Mouse (Mus musculus): ENCODE data around the gene Ptpn6. TPM values are rescaled to one million over a fixed set of nuclear protein-coding genes. Genes with fewer than 3 reads are reported as not detected.

Ptpn6 gene
- polyA plus RNA-seq, 1 experiment from 2014 or later, result 24.0 TPM

DNA sequence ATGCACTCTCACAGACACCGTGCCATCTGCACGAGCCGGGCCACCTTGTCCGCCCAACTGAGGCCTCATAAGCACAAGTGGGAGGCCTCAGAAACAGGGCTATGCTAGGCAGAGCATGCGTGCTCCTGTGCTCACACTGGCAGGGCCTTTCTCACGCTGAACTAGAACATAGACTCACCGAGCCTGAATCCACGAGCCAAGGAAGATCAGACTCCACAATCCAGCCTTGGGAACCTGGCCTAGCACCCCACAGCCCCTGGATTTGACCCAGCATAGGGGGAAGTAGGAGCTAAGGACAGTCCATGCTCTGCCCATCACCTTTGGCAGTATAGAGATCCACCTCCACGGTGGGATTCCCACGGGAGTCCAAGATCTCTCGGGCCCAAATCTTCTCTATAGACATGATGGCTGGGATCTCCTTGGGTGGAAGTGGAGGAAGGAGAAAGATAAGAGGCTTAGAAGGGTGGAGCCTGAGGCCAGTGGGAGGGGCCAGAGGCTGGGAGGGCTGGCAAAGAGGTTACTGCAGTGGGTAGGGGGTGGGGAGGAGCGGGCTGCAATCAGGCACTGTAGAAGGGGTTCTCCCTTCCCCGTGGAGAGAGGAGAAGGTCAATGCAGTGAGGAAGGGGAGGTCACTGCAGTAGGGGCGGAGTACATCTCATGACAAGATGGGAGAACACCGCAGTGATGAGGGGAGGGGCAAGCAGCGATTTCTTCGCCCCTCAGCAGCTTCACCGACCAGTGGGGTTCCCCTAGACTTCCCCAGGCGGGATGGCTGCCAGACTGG, 29.6 kb upstream of the Ptpn6 start:
- DNase-seq (ENCODE audit: low spot score), result no peak
- ATAC-seq, result no peak; the same call in 1 of the 2 replicates
- H3K27ac ChIP-seq (ENCODE audit: low read length), result no peak overlapping the region
- no peaks in the 10 kb centered on the region for H3K27me3 ChIP-seq (replicated peaks; ENCODE audit: insufficient read depth, low read length)
- H3K4me3 ChIP-seq (ENCODE audit: low read depth, low read length), result no peak overlapping the region
- 37% methylated on average over 17 of the region's 19 CpGs for WGBS
- H3K4me1 ChIP-seq (ENCODE audit: insufficient read depth, low read depth, low read length), result peaks cover 3% of the 10 kb centered on the region; the same call in 1 of the 2 replicates
- H3K4me2 ChIP-seq (replicated peaks; ENCODE audit: low read depth, low read length), result peak overlapping the region; percentile 80; the same call in 1 of the 2 replicates
- H3K9ac ChIP-seq (replicated peaks; ENCODE audit: low read depth), result no peak overlapping the region
- H3K36me3 ChIP-seq (ENCODE audit: insufficient read depth, low read length), result no peaks in the 10 kb centered on the region
- no peak for TF ChIP-seq EP300 (IDR thresholded peaks at IDR 0.05)
- no peak for TF ChIP-seq CTCF (IDR thresholded peaks at IDR 0.05)
- no peaks in the 10 kb centered on the region for H3K9me3 ChIP-seq (ENCODE audit: low read length)

DNA sequence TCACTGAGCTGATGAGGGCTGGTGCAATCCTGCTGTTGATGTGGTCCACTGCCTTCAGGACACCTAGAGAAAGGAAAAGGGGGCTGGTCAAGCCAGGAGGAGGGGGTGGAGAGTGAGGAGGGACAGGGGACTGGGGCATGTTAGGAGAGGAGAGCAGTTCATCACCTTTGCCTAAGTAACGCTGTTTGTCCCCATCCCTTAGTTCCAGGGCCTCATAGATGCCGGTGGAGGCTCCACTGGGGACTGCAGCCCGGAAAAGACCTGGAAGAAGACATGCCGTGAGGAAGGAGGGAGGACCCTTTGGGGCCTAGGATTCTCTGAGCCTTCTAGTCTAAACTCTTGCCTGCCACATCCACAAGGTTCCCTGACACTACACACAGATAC, 29.0 kb upstream of the Ptpn6 start:
- Histone ChIP-seq H3K9me3 (ENCODE audit: low read length) (no peaks in the 10 kb centered on the region), H3K27me3 (replicated peaks; ENCODE audit: insufficient read depth, low read length) (no peaks in the 10 kb centered on the region), H3K27ac (ENCODE audit: low read length) (no peak overlapping the region), H3K9ac (replicated peaks; ENCODE audit: low read depth) (no peak overlapping the region), H3K4me3 (ENCODE audit: low read depth, low read length) (no peak overlapping the region), H3K4me2 (replicated peaks; ENCODE audit: low read depth, low read length) (no peak overlapping the region), H3K36me3 (ENCODE audit: insufficient read depth, low read length) (no peaks in the 10 kb centered on the region), H3K4me1 (ENCODE audit: insufficient read depth, low read depth, low read length) (peaks cover 3% of the 10 kb centered on the region; the same call in 1 of the 2 replicates)
- DNase-seq (ENCODE audit: low spot score) (no peak), ATAC-seq (no peak)
- WGBS, result 42% methylated on average over 4 of the region's 4 CpGs
- no peak for TF ChIP-seq EP300 (IDR thresholded peaks at IDR 0.05)

DNA sequence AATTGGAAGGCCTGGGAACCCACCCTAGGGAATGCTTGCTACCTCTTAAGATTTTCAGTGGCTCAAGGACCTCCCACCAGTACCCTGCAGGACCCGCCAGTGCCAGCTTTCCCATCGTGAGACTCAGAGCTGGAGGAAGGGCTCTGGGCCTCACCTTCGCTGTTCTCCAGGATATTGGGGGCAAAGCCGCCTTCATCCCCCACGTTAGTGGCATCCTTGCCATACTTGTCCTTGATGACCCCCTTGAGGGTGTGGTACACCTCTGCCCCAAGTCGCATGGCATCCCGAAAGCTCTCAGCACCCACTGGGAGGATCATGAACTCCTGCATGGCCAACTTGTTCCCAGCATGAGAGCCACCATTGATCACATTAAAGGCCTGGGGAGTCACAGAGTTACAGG, 27.4 kb upstream of the Ptpn6 start:
- Histone ChIP-seq H3K27me3 (replicated peaks; ENCODE audit: insufficient read depth, low read length) (no peaks in the 10 kb centered on the region), H3K4me3 (ENCODE audit: low read depth, low read length) (no peak overlapping the region), H3K27ac (ENCODE audit: low read length) (no peak overlapping the region), H3K9me3 (ENCODE audit: low read length) (no peaks in the 10 kb centered on the region), H3K4me1 (ENCODE audit: insufficient read depth, low read depth, low read length) (peaks cover 3% of the 10 kb centered on the region; the same call in 1 of the 2 replicates), H3K9ac (replicated peaks; ENCODE audit: low read depth) (no peak overlapping the region), H3K4me2 (replicated peaks; ENCODE audit: low read depth, low read length) (no peak overlapping the region), H3K36me3 (ENCODE audit: insufficient read depth, low read length) (no peaks in the 10 kb centered on the region)
- DNase-seq (ENCODE audit: low spot score) (no peak), ATAC-seq (no peak)
- no peak for TF ChIP-seq CTCF (IDR thresholded peaks at IDR 0.05)
- 83% methylated on average over 7 of the region's 7 CpGs for WGBS

DNA sequence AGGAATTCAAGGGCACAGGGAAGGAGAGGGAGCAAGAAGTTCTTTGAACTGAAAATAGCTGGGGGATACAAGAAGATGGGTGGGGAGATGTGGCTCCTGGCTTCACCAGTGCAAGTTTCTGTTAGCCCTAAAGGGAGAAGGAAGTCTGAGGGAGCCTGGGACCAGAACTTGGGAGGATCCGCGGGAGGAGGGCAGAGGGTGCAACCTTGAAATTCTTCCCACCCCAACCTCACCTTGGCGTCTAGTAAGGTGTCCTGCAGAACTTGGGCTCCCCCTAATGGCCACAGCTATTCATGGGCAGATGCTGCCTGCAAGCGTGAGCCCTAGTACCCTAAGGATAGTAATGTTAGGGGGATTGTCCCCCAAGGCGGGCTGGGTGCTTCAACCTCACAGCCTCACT, 20.7 kb upstream of the Ptpn6 start:
- Histone ChIP-seq H3K9ac (replicated peaks; ENCODE audit: low read depth) (no peak overlapping the region), H3K36me3 (ENCODE audit: insufficient read depth, low read length) (no peaks in the 10 kb centered on the region), H3K4me1 (ENCODE audit: insufficient read depth, low read depth, low read length) (peaks cover 20% of the 10 kb centered on the region), H3K4me2 (replicated peaks; ENCODE audit: low read depth, low read length) (peak overlapping the region; percentile 30), H3K27me3 (replicated peaks; ENCODE audit: insufficient read depth, low read length) (no peaks in the 10 kb centered on the region), H3K9me3 (ENCODE audit: low read length) (no peaks in the 10 kb centered on the region), H3K27ac (ENCODE audit: low read length) (peak overlapping the region; percentile 97), H3K4me3 (ENCODE audit: low read depth, low read length) (no peak overlapping the region)
- DNase-seq (ENCODE audit: low spot score), result peak; percentile 95
- peak; percentile 23 for ATAC-seq
- 2% methylated on average over 5 of the region's 5 CpGs for WGBS
- TF ChIP-seq CTCF (IDR thresholded peaks at IDR 0.05) (peak; percentile 97), EP300 (IDR thresholded peaks at IDR 0.05) (no peak)

DNA sequence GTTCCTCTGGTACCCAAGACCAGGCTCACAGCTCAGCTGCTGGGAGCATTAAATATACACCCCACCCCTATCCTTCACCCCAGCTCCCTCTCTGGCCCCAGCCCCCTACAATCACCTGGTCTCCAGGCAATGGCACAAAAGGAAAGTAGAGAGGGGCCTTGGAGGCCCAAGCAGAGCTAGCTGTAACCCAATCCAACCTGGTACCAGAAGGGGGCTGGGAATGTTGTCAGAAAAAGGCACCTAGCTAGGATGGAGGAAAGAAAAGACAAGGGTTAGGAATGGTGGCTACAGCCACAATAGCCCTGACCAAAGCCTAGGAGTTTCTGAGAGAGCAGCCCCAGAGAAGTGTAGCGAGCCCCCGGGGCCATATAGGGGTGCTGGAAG, 20.3 kb upstream of the Ptpn6 start:
- ATAC-seq (no peak), DNase-seq (ENCODE audit: low spot score) (no peak)
- Histone ChIP-seq H3K4me1 (ENCODE audit: insufficient read depth, low read depth, low read length) (peaks cover 20% of the 10 kb centered on the region), H3K9me3 (ENCODE audit: low read length) (no peaks in the 10 kb centered on the region), H3K36me3 (ENCODE audit: insufficient read depth, low read length) (no peaks in the 10 kb centered on the region), H3K4me3 (ENCODE audit: low read depth, low read length) (no peak overlapping the region), H3K9ac (replicated peaks; ENCODE audit: low read depth) (no peak overlapping the region), H3K27me3 (replicated peaks; ENCODE audit: insufficient read depth, low read length) (no peaks in the 10 kb centered on the region), H3K4me2 (replicated peaks; ENCODE audit: low read depth, low read length) (peak overlapping the region; percentile 30), H3K27ac (ENCODE audit: low read length) (peak overlapping the region; percentile 97)
- TF ChIP-seq CTCF (IDR thresholded peaks at IDR 0.05) (no peak), EP300 (IDR thresholded peaks at IDR 0.05) (no peak)
- 52% methylated on average over 2 of the region's 2 CpGs for whole genome bisulfite sequencing

DNA sequence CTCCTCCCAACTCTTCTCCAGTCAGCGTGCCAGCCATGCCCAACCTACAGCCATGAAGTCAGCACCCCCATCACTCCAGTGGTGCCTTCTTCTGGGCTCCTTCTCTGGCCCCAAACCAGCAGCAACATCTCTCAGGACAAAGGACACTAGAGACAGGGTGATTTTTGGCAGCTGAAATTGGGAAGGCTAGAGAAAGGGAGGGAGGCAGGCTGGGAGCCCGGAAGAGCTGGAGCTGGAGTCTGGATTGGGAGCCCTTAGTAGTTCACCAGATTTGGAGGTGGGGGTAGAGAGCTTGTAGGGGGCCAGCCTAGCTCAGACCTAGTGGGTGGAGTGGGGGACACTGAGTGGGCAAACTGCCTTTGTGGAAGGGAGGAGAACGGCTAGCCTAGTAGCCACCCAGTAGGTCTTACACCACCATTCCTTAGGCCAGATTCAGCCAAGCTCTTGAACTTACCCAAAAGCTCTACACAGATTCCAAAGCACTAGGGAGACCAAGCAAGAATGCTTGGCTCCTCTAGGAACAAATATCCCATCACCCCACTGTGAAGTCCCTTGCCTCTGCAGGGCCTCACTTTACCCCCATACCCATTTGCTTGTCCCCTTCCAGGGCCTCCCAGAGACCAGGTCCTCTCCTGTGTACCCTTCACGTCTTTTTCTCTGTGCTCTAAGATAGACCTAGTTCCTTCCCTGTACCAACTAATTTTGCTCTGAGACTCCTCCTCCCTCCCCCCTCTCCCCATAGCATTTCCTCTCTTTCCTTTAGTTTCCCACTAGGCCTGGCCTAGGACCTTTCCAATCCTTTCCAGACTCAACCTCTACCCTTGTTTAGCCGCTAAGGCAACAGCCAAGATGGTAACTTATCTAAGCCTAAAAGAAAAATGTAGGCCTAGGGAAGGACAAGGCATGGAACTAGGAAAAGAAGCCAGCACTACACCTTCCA, 19.7 kb upstream of the Ptpn6 start:
- Histone ChIP-seq H3K9ac (replicated peaks; ENCODE audit: low read depth) (no peak overlapping the region), H3K4me2 (replicated peaks; ENCODE audit: low read depth, low read length) (peak overlapping the region; percentile 64), H3K9me3 (ENCODE audit: low read length) (no peaks in the 10 kb centered on the region), H3K27me3 (replicated peaks; ENCODE audit: insufficient read depth, low read length) (no peaks in the 10 kb centered on the region), H3K36me3 (ENCODE audit: insufficient read depth, low read length) (no peaks in the 10 kb centered on the region), H3K4me3 (ENCODE audit: low read depth, low read length) (0 out of 2 replicates have a peak overlapping the region, but pooled peaks have one; percentile 93), H3K4me1 (ENCODE audit: insufficient read depth, low read depth, low read length) (peaks cover 20% of the 10 kb centered on the region), H3K27ac (ENCODE audit: low read length) (peak overlapping the region; percentile 97)
- DNase-seq (ENCODE audit: low spot score) (peak; percentile 77), ATAC-seq (peak; percentile 11; the same call in 1 of the 2 replicates)
- 38% methylated on average over 5 of the region's 5 CpGs for WGBS
- TF ChIP-seq EP300 (IDR thresholded peaks at IDR 0.05) (no peak), CTCF (IDR thresholded peaks at IDR 0.05) (no peak)

Data from lung, postnatal 0 days (tissue).